In the genomic region with DNA sequence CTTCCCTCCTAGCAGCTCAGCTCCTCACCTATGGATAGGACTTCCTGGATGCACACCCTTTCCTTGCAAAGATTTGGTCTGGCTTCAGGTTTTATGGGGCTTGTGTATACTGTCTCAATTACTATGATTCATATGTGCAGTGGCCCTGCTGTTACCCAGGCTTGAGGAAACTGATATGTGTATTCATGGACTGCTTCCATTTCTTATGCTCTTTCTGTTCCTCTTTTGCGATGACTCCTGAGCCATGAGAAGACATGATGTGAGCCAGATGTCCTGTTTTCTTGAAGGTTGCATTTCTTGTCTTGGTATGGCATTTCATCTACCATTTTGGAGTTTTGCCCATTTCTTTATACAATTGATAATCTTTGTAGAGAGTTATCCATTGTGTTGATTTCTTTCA, we compare ENCODE assay signal across 30 mouse cellular contexts. TPM values are rescaled to one million over a fixed set of nuclear protein-coding genes. Genes with fewer than 3 reads are reported as not detected.
"Had no signal": no experiment of that assay in that cellular context is flagged by ENCODE, and none has a peak within 500 bp of the region (broad histone marks: within the 10 kb centered on the region; RNA-seq: fewer than 3 reads in every experiment).

No protein-coding gene starts in this region.

- H3K36me3 ChIP-seq: limb, embryonic 12.5 days; limb, embryonic 15.5 days; neural tube, embryonic 12.5 days; neural tube, embryonic 15.5 days had no signal

- H3K27me3 ChIP-seq: limb, embryonic 15.5 days; neural tube, embryonic 12.5 days; neural tube, embryonic 15.5 days had no signal

- DNase-seq: kidney, adult 18-20 months; kidney, adult 9 months; kidney, postnatal 14 days; kidney, postnatal 4 days; left cerebral cortex, postnatal 4 days; liver, postnatal 0 days; lung, embryonic 14.5 days; lung, postnatal 36 days; midbrain, embryonic 14.5 days; right cerebral cortex, adult 18-20 months; right cerebral cortex, postnatal 14 days; right cerebral cortex, postnatal 4 days; thymus, adult 2 months; thymus, postnatal 14 days; thymus, postnatal 4 days had no signal

- H3K9ac ChIP-seq: limb, embryonic 12.5 days; limb, embryonic 15.5 days; liver, embryonic 14.5 days; liver, postnatal 0 days; lung, embryonic 14.5 days; neural tube, embryonic 12.5 days; neural tube, embryonic 15.5 days had no signal

- ATAC-seq: intestine, embryonic 16.5 days; liver, postnatal 0 days; lung, postnatal 0 days had no signal

- H3K4me3 ChIP-seq: limb, embryonic 12.5 days; limb, embryonic 15.5 days; neural tube, embryonic 12.5 days; neural tube, embryonic 15.5 days had no signal

- H3K4me2 ChIP-seq: limb, embryonic 12.5 days; limb, embryonic 15.5 days; liver, embryonic 11.5 days; lung, embryonic 14.5 days; neural tube, embryonic 12.5 days; neural tube, embryonic 15.5 days had no signal

- H3K27ac ChIP-seq: limb, embryonic 12.5 days; limb, embryonic 15.5 days; liver, embryonic 14.5 days; neural tube, embryonic 12.5 days; neural tube, embryonic 15.5 days; stomach, postnatal 0 days had no signal

- H3K4me1 ChIP-seq: limb, embryonic 15.5 days; neural tube, embryonic 12.5 days; neural tube, embryonic 15.5 days had no signal

- H3K9me3 ChIP-seq: limb, embryonic 12.5 days; limb, embryonic 15.5 days; neural tube, embryonic 12.5 days; neural tube, embryonic 15.5 days had no signal

RNA-seq across cellular contexts. Expression of a gene that starts 48.0 kb away (rescaled TPM):
- total RNA-seq: layer of hippocampus, adult 18-20 months; layer of hippocampus, postnatal 14 days; left cerebral cortex, adult 8-10 months; left cerebral cortex, postnatal 14 days; left cerebral cortex, postnatal 4 days had no signal
- polyA plus RNA-seq: intestine, embryonic 16.5 days; kidney, embryonic 16.5 days; limb, embryonic 12.5 days; limb, embryonic 15.5 days; liver, embryonic 11.5 days; liver, embryonic 14.5 days; liver, postnatal 0 days; lung, embryonic 14.5 days; neural tube, embryonic 12.5 days; neural tube, embryonic 15.5 days; stomach, embryonic 14.5 days; stomach, postnatal 0 days; thymus, adult 2 months had no signal
